Mouse (Mus musculus) adrenal gland, adult 2 months (tissue): Measurements from ENCODE around the gene Tcf7l2. TPM values are rescaled to one million over a fixed set of nuclear protein-coding genes. Genes with fewer than 3 reads are reported as not detected.

Experiments
- DNase-seq: peaks from one replicate; pipeline ENCODE4 v3.0.0; 2021
- long read RNA-seq: library from polyadenylated mRNA; stranded (forward); transcript quantifications from one replicate; pipeline ENCODE4 v2.0.0, GENCODE M21; 2021
- polyA plus RNA-seq: library from polyadenylated mRNA; depleted of rRNA; stranded (reverse); fragments of >200 nt; gene quantifications from 2 replicates; pipeline ENCODE4 v1.2.3, GENCODE M21; 2012; rRNA removed
- total RNA-seq, 2 experiments: library from RNA; stranded (reverse); gene quantifications; 2 replicates each; pipeline ENCODE4 v1.2.3; 2021

Gene Tcf7l2
- 10 to 100 TPM; 22.6 to 24.2 TPM for total RNA-seq
- polyA plus RNA-seq: 18.2 and 19.0 TPM in 2 replicates
- long read RNA-seq, partial matches to known transcripts: 2 of 4 reads
- long read RNA-seq, other reads (novel, unspliced or antisense): 2 of 4 reads

GRCm38 (mm10) chr19:55741439-55741928, at the start of gene Tcf7l2:
Tcf7l2 (plus strand) TSS chr19:55741820.
- peak; percentile 93 for DNase-seq

- no peak for DNase-seq
Measured at GRCm38 (mm10) chr19:55694651-55695050, 47.0 kb upstream of the Tcf7l2 start.

GRCm38 (mm10) chr19:55695418-55695817, 46.2 kb upstream of the Tcf7l2 start:
- no peak for DNase-seq

- DNase-seq: no peak
Measured at GRCm38 (mm10) chr19:55698892-55699291, 42.7 kb upstream of the Tcf7l2 start.

GRCm38 (mm10) chr19:55700214-55700568, 41.4 kb upstream of the Tcf7l2 start:
- DNase-seq: no peak

- no peak for DNase-seq
Measured at GRCm38 (mm10) chr19:55700569-55701282, 40.9 kb upstream of the Tcf7l2 start.

GRCm38 (mm10) chr19:55701283-55701633, 40.4 kb upstream of the Tcf7l2 start:
- no peak for DNase-seq

GRCm38 (mm10) chr19:55702081-55702480, 39.5 kb upstream of the Tcf7l2 start:
- DNase-seq: no peak

GRCm38 (mm10) chr19:55702716-55703115, 38.9 kb upstream of the Tcf7l2 start:
- DNase-seq: no peak

- DNase-seq: no peak
Measured at GRCm38 (mm10) chr19:55704071-55704470, 37.5 kb upstream of the Tcf7l2 start.

- DNase-seq: no peak
Measured at GRCm38 (mm10) chr19:55706300-55706699, 35.3 kb upstream of the Tcf7l2 start.

GRCm38 (mm10) chr19:55706806-55707205, 34.8 kb upstream of the Tcf7l2 start:
- DNase-seq: peak; percentile 71

GRCm38 (mm10) chr19:55708031-55708554, 33.5 kb upstream of the Tcf7l2 start:
- no peak for DNase-seq

- no peak for DNase-seq
Measured at GRCm38 (mm10) chr19:55710841-55711240, 30.8 kb upstream of the Tcf7l2 start.

- no peak for DNase-seq
Measured at GRCm38 (mm10) chr19:55711701-55712100, 29.9 kb upstream of the Tcf7l2 start.

GRCm38 (mm10) chr19:55712678-55713077, 28.9 kb upstream of the Tcf7l2 start:
- DNase-seq: peak; percentile 47

GRCm38 (mm10) chr19:55714015-55714414, 27.6 kb upstream of the Tcf7l2 start:
- DNase-seq: peak; percentile 48

- no peak for DNase-seq
Measured at GRCm38 (mm10) chr19:55714665-55715064, 27.0 kb upstream of the Tcf7l2 start.

GRCm38 (mm10) chr19:55719083-55719482, 22.5 kb upstream of the Tcf7l2 start:
- no peak for DNase-seq

GRCm38 (mm10) chr19:55719524-55720408, 21.9 kb upstream of the Tcf7l2 start:
- DNase-seq: no peak

- DNase-seq: no peak
Measured at GRCm38 (mm10) chr19:55720409-55721092, 21.1 kb upstream of the Tcf7l2 start.

- no peak for DNase-seq
Measured at GRCm38 (mm10) chr19:55722376-55722775, 19.2 kb upstream of the Tcf7l2 start.
